Mouse (Mus musculus) lung, adult 10 weeks (tissue): ENCODE results near the gene Rhbdf2. TPM values are rescaled to one million over a fixed set of nuclear protein-coding genes. Genes with fewer than 3 reads are reported as not detected.

Experiments used
- polyA plus RNA-seq: library from polyadenylated mRNA; stranded (reverse); fragments of 350-450 nt; fragmentation: Illumina TruSeq; extraction: RNeasy Lipid Tissue Mini Kit (QIAGEN cat#74804); gene quantifications from one replicate; pipeline ENCODE4 v1.2.3, GENCODE M21; 2014; ENCODE audit warnings: low read depth, low replicate concordance; ENCODE audit not compliant: insufficient read depth

Rhbdf2 gene
- polyA plus RNA-seq = 13.5 TPM

DNA sequence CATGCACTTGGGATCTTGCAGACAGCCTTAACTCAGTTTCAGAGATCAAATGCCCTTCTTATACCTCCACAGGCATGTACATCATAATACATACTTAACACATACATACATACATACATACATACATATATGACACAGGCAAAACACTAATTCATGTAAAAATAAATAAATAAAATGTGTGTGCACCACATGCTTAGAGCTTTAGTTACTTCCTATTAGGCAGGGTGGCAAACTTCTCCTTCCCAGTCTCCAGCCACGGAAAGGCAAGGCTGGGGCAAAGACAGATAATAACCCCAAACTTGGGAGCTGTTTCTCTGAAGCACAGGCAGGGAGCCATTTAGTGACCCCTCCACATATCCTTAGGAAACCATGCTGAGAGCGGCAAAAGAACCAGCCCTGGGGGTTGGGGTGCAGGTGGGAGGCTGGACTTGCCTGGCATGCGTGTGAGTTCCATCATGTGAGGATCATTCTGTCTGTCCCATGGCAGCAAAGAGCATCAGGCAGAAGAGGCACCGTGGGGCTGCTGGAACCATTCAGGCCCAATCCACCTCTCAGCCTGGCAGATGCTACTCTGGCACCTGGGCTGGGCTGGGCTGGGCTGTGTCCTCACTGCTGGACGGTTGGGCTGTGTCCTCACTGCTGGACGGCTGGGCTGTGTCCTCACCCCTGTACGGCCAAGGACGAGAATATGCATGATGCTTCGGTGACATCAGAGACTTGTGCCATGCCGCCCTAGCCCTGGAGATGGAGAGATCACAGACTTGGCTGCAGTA is at the start of gene Rhbdf2:
Gene Rhbdf2 (minus strand): TSS at position 721 of the 773 bp plus-strand sequence.

DNA sequence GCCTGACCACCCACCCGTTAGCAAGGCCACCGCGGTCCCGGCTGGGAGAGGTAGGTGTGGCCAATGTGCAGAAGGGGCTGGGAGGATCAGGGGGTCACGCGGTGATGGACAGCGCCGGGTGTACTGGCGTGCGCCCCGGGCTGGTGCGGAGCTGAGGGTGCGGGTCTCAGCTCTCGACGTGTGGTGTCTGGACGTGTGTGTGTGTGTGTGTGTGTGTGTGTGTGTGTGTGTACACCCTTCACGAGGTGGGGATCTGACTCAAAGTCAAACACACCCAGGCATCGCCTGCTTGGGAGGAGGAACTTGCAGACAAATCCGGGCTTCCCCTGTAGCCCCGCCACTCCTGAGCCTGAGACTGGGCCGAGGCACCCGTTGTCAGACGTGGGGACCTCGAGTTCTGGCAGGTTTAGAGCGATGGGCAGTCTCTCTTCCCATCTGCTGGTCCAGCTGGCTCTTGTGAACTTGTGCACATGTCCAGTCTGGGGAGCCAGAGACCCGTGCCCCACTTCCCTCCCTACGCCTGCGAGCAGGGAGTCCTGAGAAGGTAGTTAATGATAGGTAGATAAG is 27.5 kb upstream of the Rhbdf2 start, which contains the start of gene Cygb:
Gene Cygb (minus strand): TSS at position 59 of the 567 bp plus-strand sequence.

DNA sequence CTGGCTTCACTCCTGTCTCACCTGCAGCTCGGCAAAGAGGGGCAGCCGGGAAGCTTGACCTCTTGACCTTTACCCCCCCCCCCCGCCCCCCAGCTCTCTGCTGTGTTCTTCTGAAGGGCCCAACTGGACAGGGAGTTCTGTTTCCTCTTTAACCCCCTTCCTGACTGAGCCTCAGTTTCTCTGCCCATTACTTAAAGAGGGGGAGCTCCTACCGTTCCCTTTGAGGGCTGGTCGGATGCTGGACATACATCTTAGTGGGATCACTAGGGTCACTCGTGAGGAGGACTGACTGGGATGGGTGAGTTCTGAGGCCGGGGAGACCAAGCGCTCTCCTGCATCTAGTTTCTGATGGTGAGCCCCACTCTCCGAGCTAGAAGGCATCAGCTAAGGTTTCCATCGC is 26.4 kb upstream of the Rhbdf2 start, which contains the start of gene Prcd:
Gene Prcd (plus strand): TSS at position 301 of the 400 bp plus-strand sequence.

DNA sequence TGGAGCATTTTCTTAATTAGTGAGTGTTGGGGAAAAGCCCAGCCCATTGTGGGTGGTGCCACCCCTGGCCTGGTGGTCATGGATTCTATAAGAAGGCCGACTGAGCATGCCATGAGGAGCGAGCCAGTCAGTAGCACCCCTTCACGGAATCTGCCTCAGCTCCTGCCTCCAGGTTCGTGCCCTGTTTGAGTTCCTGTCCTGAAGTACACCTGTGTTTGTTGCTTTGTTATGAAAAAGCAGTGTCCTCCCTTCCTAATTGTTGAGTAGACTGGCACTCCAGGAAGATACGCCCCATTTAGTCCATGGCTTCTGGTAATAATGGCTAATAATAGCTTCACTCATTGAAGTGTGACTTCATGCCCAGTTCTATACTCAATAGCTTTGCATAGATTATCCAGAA is 40.5 kb downstream of the Rhbdf2 start, which contains the start of gene Aanat:
Gene Aanat (plus strand): TSS at position 123 of the 400 bp plus-strand sequence.

DNA sequence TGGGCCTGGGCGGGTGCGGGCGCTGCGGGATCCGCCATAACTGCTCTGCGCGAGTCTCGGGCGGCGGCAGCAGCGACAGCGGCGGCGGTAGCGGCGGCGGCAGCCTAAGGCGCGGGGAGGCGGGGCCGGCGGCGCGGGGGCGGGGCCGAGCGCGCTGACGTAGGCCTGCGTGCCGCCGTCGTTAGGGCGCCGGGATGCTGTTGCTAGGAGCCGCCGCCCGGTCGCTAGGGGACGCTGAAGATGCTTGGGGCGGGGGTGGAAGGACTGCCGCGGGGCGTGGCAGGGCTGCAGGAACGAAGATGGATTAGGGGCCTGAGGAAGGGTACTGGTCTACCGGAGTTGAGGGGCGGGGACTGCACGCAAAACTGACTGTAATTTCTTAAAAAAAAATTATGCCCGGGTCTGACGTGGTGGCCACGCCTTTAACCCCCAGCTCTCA is 45.4 kb downstream of the Rhbdf2 start, which contains the start of gene Ube2o:
Gene Ube2o (minus strand): TSS at position 72 of the 439 bp plus-strand sequence.

Other genes starting within 250 kb of the Rhbdf2 start
- gene Rnf157, start 214.0 kb downstream of the Rhbdf2 start, polyA plus RNA-seq = 1.5 TPM
- gene Ubald2, start 192.9 kb downstream of the Rhbdf2 start, polyA plus RNA-seq = 70.7 TPM
- 0.22 TPM for gene Qrich2, start 160.8 kb downstream of the Rhbdf2 start, polyA plus RNA-seq
- 39.3 TPM for gene Prpsap1, start 132.8 kb downstream of the Rhbdf2 start, polyA plus RNA-seq
- 23.0 TPM for gene Sphk1, start 96.1 kb downstream of the Rhbdf2 start, polyA plus RNA-seq
- gene Ube2o, start 45.6 kb downstream of the Rhbdf2 start, polyA plus RNA-seq = 7.1 TPM
- gene Aanat, start 40.6 kb downstream of the Rhbdf2 start, polyA plus RNA-seq = not detected
- 6.3 TPM for gene Prcd, start 26.5 kb upstream of the Rhbdf2 start, polyA plus RNA-seq
- 26.4 TPM for gene Cygb, start 27.3 kb upstream of the Rhbdf2 start, polyA plus RNA-seq
- not detected for gene St6galnac1, start 148.5 kb upstream of the Rhbdf2 start, polyA plus RNA-seq
- gene Mxra7, start 201.0 kb upstream of the Rhbdf2 start, polyA plus RNA-seq = 42.7 TPM
- gene Mettl23, start 216.3 kb upstream of the Rhbdf2 start, polyA plus RNA-seq = 48.6 TPM
- 34.6 TPM for gene Jmjd6, start 216.4 kb upstream of the Rhbdf2 start, polyA plus RNA-seq
- 12.1 TPM for gene Mfsd11, start 225.4 kb upstream of the Rhbdf2 start, polyA plus RNA-seq
- 182 TPM for gene Srsf2, start 226.1 kb upstream of the Rhbdf2 start, polyA plus RNA-seq